Mouse (Mus musculus) E14TG2a.4 (cell line): ENCODE data around the gene Pole3.

ENCODE experiments used
- H3K27me3 ChIP-seq: 2 replicates; pipeline ENCODE4 v1.6.1; 2014; ENCODE audit warnings: low read length, control low read depth; ENCODE audit not compliant: insufficient read depth
- H3K36me3 ChIP-seq: 2 replicates; pipeline ENCODE4 v1.6.1; 2014; ENCODE audit warnings: low read length, control low read depth; ENCODE audit not compliant: insufficient read depth
- H3K4me1 ChIP-seq: replicated peaks from 2 replicates; pipeline ENCODE4 v1.6.1; 2014; ENCODE audit warnings: low read depth, low read length, control low read depth
- H3K4me3 ChIP-seq: replicated peaks from 2 replicates; pipeline ENCODE4 v1.5.1; 2014; ENCODE audit warnings: mild to moderate bottlenecking, low read length
- H3K9me3 ChIP-seq: 2 replicates; pipeline ENCODE4 v1.6.1; 2014; ENCODE audit warnings: low read length, control low read depth
- CTCF ChIP-seq: conservative IDR thresholded peaks from 2 replicates; pipeline ENCODE4 v1.5.1; 2014; ENCODE audit warnings: low read length
- NANOG ChIP-seq: IDR thresholded peaks from 2 replicates; pipeline ENCODE4 v1.6.1; 2014; ENCODE audit warnings: borderline replicate concordance, low read length, mixed read lengths
- POU5F1 ChIP-seq: IDR thresholded peaks from 2 replicates; pipeline ENCODE4 v1.6.1; 2014; ENCODE audit warnings: low read length, borderline replicate concordance

The Pole3 gene

GRCm38 (mm10) chr4:62560963-62561629 lies 36.2 kb upstream of the Pole3 start:
- 0 out of 2 replicates have a peak, but pooled peaks cover 8% of the 10 kb centered on the region for H3K27me3 ChIP-seq
- H3K4me1 ChIP-seq: no peaks in the 10 kb centered on the region
- H3K4me3 ChIP-seq: no peak overlapping the region
- TF ChIP-seq POU5F1 (no peak), CTCF (peak; percentile 69)
- H3K9me3 ChIP-seq: no peaks in the 10 kb centered on the region
- H3K36me3 ChIP-seq: no peaks in the 10 kb centered on the region

- no peak within 1 kb of the TSS for H3K4me3 ChIP-seq
- 0 out of 2 replicates have a peak, but pooled peaks cover 6% of the 10 kb centered on the region for H3K27me3 ChIP-seq
- no peaks in the 10 kb centered on the region for H3K36me3 ChIP-seq
- no peaks in the 10 kb centered on the region for H3K4me1 ChIP-seq
- no peak for TF ChIP-seq CTCF
- TF ChIP-seq POU5F1: no peak
- TF ChIP-seq NANOG: no peak
- H3K9me3 ChIP-seq: no peaks in the 10 kb centered on the region
Observed at GRCm38 (mm10) chr4:62559797-62560329, 35.0 kb upstream of the Pole3 start, which contains the start of gene Rgs3. TSS of gene Rgs3 (plus strand) at chr4:62559847.

GRCm38 (mm10) chr4:62557436-62557835 lies 32.6 kb upstream of the Pole3 start:
- Histone ChIP-seq H3K27me3 (0 out of 2 replicates have a peak, but pooled peaks cover 2% of the 10 kb centered on the region), H3K4me1 (no peaks in the 10 kb centered on the region), H3K9me3 (no peaks in the 10 kb centered on the region), H3K36me3 (no peaks in the 10 kb centered on the region), H3K4me3 (no peak overlapping the region)
- no peak for TF ChIP-seq POU5F1

- H3K9me3 ChIP-seq: no peaks in the 10 kb centered on the region
- no peaks in the 10 kb centered on the region for H3K36me3 ChIP-seq
- no peak overlapping the region for H3K4me3 ChIP-seq
- no peaks in the 10 kb centered on the region for H3K27me3 ChIP-seq
- no peaks in the 10 kb centered on the region for H3K4me1 ChIP-seq
- no peak for TF ChIP-seq CTCF
- no peak for TF ChIP-seq NANOG
- TF ChIP-seq POU5F1: no peak
Observed at GRCm38 (mm10) chr4:62551966-62552365, 27.1 kb upstream of the Pole3 start.

DNA sequence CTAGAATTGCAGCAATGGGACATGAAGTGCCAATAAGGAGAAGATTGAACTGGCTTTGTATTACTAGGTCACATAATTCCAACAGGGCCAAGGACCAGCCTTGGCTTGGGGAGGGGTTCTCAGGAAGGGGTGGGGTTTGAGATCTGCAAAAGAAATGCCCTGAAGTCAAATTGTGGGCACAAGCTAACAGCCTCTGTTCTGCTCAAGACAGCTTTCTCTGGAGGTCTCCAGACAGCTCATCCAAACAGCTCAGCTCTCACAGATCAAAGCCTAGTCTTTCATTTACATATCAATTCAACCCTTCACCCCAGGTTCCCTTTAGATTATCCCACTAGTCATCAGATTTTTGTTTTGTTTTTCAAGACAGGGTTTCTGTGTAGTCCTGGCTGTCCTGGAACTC lies 19.9 kb upstream of the Pole3 start:
- Histone ChIP-seq H3K4me3 (no peak overlapping the region), H3K27me3 (0 out of 2 replicates have a peak, but pooled peaks cover 7% of the 10 kb centered on the region), H3K9me3 (peaks cover 12% of the 10 kb centered on the region), H3K36me3 (no peaks in the 10 kb centered on the region), H3K4me1 (peaks cover 3% of the 10 kb centered on the region; the same call in 1 of the 2 replicates)
- no peak for TF ChIP-seq POU5F1
- no peak for TF ChIP-seq NANOG
- no peak for TF ChIP-seq CTCF

GRCm38 (mm10) chr4:62543782-62544181 lies 18.9 kb upstream of the Pole3 start:
- Histone ChIP-seq H3K9me3 (peaks cover 12% of the 10 kb centered on the region), H3K27me3 (0 out of 2 replicates have a peak, but pooled peaks cover 7% of the 10 kb centered on the region)
- TF ChIP-seq POU5F1: no peak
- no peak for TF ChIP-seq NANOG
- no peak for TF ChIP-seq CTCF

DNA sequence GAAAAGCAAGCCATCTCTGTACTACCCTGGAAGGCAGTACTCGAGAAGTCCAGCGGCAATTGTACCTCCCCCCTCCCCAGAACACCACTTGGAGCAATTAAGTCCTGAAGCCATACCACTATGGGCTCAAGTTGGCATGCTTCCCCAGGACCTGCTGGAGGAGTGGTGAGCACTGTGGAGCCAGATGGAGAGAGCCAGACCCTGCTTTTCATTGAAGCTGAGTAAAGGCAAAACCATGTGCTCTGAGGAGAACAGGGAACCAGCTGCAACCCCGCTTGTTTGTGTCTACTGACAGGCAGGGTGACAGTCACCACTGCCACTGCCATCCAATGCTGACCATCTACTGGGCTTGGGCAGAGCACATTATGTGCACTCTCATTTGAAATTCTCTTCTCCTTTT lies 16.9 kb upstream of the Pole3 start:
- TF ChIP-seq NANOG (no peak), CTCF (no peak)
- H3K4me1 ChIP-seq: peaks cover 3% of the 10 kb centered on the region; the same call in 1 of the 2 replicates
- peaks cover 12% of the 10 kb centered on the region for H3K9me3 ChIP-seq
- H3K27me3 ChIP-seq: 0 out of 2 replicates have a peak, but pooled peaks cover 7% of the 10 kb centered on the region
- no peak overlapping the region for H3K4me3 ChIP-seq
- H3K36me3 ChIP-seq: no peaks in the 10 kb centered on the region

More at GRCm38 (mm10) chr4:62543782-62544181, 18.9 kb upstream of the Pole3 start:
- H3K4me3 ChIP-seq: no peak overlapping the region
- H3K4me1 ChIP-seq: peaks cover 3% of the 10 kb centered on the region; the same call in 1 of the 2 replicates
- no peaks in the 10 kb centered on the region for H3K36me3 ChIP-seq

DNA sequence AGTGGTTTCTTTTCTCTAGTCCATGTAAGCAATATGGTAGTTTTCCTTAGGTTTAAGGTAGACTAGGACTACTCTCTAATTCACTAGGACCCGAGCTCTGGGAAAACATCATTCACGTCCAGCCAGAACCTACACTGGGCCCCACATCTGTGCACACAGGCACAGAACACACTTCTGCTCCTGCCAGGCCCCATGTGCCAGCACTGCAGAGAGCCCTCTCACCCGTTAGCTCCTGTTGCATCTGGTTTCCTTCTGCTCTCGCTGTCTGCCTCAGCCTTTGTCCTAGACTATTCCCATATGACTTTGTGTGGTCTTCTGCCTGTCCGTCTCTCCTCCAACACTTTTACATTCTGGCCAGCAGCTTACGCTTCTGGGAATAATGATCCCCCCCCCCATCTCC lies 8.9 kb upstream of the Pole3 start:
- TF ChIP-seq NANOG: no peak
- TF ChIP-seq CTCF: no peak
- no peak for TF ChIP-seq POU5F1
- no peaks in the 10 kb centered on the region for H3K27me3 ChIP-seq

GRCm38 (mm10) chr4:62527655-62528054 lies 2.8 kb upstream of the Pole3 start:
- Histone ChIP-seq H3K4me1 (peaks cover 31% of the 10 kb centered on the region), H3K36me3 (peaks cover 17% of the 10 kb centered on the region)
- TF ChIP-seq NANOG (no peak), CTCF (no peak), POU5F1 (no peak)

More for the DNA sequence above, 8.9 kb upstream of the Pole3 start:
- H3K4me1 ChIP-seq: peaks cover 19% of the 10 kb centered on the region
- H3K4me3 ChIP-seq: no peak overlapping the region
- H3K9me3 ChIP-seq: no peaks in the 10 kb centered on the region
- H3K36me3 ChIP-seq: no peaks in the 10 kb centered on the region

More at GRCm38 (mm10) chr4:62527655-62528054, 2.8 kb upstream of the Pole3 start:
- peaks cover 7% of the 10 kb centered on the region for H3K27me3 ChIP-seq
- H3K9me3 ChIP-seq: no peaks in the 10 kb centered on the region
- no peak overlapping the region for H3K4me3 ChIP-seq
